Mouse (Mus musculus): ENCODE measurements around the gene Gm20708.

DNA sequence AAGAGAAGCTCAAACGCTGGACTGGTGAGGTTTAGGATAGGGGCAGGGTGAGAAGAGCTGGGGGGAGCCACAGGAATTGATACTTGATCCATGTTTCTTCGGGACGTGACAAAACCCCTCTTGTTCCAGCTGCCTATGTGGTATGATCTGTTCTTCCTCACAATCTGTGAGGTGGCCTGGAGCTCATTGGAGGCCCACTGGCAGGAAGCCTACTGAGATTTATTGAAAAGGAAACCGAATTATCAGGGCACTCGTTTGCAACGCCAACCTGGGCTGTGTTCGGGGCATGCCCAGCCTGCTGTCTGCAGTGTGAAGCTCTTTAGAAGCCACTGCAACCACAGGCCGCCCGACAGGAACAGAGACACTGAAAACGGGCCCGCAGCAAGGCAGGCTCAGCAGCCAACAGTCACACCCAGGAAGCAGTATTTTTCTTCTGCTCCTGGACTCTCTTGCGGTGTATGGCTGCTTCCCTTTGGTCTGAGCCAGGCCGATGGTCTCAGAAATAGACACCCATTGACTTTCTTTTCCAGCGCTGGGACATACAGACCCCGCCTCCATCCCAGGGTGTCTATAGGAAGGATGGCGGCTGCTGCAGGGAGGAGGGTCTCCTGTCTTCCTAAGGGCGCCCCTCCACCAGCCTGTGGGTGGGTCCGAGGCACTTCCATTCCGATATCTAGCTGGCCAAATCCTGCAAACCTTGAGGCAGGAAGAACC is 39.0 kb downstream of the Gm20708 start:
- TF ChIP-seq CTCF (IDR thresholded peaks at IDR 0.05; ENCODE audit: extremely low read depth, insufficient read depth, insufficient read length, insufficient replicate concordance), result no peak
- TF ChIP-seq POLR2A (IDR thresholded peaks at IDR 0.05; ENCODE audit: low read depth, low read length), result no peak; the same call in 1 of the 2 replicates

Data from spleen, adult 2 months (tissue).